In the genomic region with DNA sequence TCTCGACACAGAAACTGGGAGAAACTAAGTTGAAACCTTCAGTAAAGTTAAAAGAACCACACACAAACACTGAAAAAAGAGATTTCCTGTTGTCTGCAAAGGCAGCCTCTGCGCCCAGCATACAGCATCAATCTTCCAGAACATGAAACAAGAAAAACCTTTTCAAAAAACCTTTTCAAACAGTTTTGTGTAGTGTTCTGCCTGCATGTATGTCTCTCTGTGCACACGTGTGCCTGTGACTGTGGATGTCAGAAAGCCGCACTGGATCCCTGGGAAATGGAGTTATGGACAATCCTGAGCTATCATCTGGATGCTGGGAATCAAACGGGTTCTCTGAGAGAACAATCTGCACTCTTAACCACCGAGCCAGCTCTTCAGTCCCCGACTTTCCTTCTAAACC, we compare ENCODE assay signal across 1 mouse cellular context.
TF ChIP-seq lines count a peak whose summit lies in the region.

No protein-coding gene starts in this region.

TF ChIP-seq in C2C12, 6 proteins besides CTCF, POLR2A, EP300 and RAD21 (continued from another document):
- no peak for TF ChIP-seq FOSL1 (IDR thresholded peaks at IDR 0.05; ENCODE audit: insufficient read depth, low read length, poor library complexity, severe bottlenecking)
- no peak for TF ChIP-seq CEBPB (IDR thresholded peaks at IDR 0.05; ENCODE audit: low read depth)
TF ChIP-seq in C2C12: peak in this region for 0.
